Mouse (Mus musculus): ENCODE results near the gene Foxn1. TPM values are rescaled to one million over a fixed set of nuclear protein-coding genes. Genes with fewer than 3 reads are reported as not detected.
A peak's percentile ranks its signal among the peaks of the same experiment; 100 is the strongest.

Foxn1 gene
- polyA plus RNA-seq, 1 experiment from 2014 or later: 0.48 TPM

DNA sequence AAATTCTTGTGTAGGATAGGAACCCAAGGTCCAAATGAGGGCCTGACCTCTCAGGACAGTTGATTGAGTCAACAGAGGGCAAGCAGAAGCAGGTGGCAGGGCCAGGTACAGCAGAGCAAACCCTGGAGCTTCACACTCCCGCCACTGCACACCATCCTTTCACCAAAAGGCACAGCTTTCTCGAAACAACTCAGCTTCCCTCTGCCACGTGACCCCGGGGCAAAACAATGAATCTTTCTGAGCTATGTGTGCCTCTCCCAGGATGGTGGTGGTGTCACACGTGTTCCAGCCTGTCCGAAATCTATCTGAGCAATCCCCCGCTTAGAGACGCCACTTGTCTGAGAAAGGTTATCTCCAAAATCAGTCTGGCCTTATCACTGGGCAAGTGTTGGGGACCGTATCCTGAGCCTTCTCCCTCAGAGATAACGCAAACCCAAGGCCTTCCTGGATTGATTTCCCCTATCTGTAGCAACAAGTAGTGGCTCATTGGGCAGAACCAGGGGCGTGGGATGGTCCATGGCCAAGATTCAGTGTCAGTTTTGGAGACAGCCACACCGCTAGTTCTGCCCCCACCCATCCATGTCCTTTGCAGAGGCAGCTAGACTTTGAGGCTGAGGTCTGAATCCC lies 34.0 kb upstream of the Foxn1 start:
- H3K27ac ChIP-seq: no peak overlapping the region
- H3K4me1 ChIP-seq: no peaks in the 10 kb centered on the region
- H3K4me3 ChIP-seq: no peak overlapping the region
- H3K27me3 ChIP-seq: peaks cover 24% of the 10 kb centered on the region
- no peak for ATAC-seq (ENCODE audit: low FRiP score, low read depth)
- 74% methylated on average over 12 of the region's 12 CpGs for WGBS
- H3K36me3 ChIP-seq: no peaks in the 10 kb centered on the region
- no peaks in the 10 kb centered on the region for H3K9me3 ChIP-seq
- no peak overlapping the region for H3K9ac ChIP-seq
- H3K4me2 ChIP-seq (replicated peaks): no peak overlapping the region

DNA sequence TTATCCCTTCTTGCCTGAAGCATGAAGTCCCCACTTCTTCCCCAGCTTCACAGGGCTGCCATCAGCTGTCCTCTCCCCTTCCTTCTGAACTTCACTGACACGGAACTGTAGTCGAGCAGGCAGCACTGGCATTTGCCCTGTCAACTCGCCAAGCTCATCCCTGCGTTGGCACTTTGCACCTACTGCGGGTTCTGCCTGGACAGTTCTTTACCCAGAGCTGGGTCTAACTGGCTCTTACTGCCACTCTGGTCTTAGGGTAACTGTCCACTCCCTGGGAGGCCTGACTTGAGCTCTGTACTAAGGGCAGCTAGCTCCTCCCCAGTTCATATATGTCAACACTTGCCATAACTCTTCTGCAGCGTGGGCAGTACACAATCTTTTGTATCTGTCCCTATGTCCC lies 30.5 kb upstream of the Foxn1 start:
- 82% methylated on average over 6 of the region's 6 CpGs for WGBS
- H3K27me3 ChIP-seq: peaks cover 20% of the 10 kb centered on the region
- H3K4me2 ChIP-seq (replicated peaks): no peak overlapping the region
- no peaks in the 10 kb centered on the region for H3K9me3 ChIP-seq
- H3K4me3 ChIP-seq: no peak overlapping the region
- H3K4me1 ChIP-seq: no peaks in the 10 kb centered on the region
- H3K27ac ChIP-seq: no peak overlapping the region
- ATAC-seq (ENCODE audit: low FRiP score, low read depth): no peak
- H3K9ac ChIP-seq: no peak overlapping the region
- no peaks in the 10 kb centered on the region for H3K36me3 ChIP-seq

DNA sequence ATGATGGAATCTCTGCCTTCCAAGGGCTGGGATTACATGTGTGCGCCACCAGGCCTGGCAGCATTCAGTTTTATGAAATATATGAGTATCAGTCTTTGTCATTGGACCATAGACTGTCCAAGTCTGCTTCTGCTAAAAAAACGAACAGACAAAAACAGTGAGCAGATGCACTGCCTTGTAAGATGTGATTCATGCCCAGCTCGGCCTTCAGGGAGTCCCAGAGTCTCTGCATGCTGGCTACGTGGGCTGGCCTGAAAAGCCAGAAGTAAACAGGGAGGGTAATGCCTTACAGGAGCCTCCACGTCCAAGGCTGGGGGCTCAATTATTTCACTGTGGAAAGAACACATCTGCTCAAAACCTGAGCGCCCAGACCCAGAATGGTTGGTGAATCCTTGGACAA lies 26.5 kb upstream of the Foxn1 start:
- 69% methylated on average over 6 of the region's 6 CpGs for WGBS
- H3K4me1 ChIP-seq: no peaks in the 10 kb centered on the region
- no peak for ATAC-seq (ENCODE audit: low FRiP score, low read depth)

DNA sequence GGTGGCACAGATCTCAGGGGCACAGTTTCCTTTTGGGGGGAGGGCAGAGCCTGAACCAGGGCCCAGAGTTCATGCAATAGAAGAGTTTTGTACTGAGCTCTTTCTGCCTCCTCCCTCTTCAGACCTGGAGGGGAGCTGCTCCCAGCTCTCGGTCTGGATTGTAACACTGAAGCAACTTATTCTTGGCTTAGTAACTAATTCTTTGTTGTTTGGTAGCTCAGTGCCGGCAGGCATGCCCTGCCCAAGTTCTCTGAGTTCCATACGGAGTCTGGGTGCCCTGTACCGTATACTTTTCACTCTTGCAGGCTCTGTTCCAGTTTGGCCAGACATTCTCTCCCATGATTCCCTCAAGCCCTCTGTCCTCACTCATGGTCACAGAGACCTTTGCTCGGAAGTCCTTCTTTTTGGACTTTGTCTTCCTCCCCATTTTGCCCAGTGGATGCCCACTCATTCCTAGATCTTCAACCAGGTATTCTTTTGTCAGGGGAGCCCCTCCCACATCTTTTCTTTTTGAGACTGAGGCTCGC lies 26.0 kb upstream of the Foxn1 start:
- WGBS: 74% methylated on average over 6 of the region's 6 CpGs
- Histone ChIP-seq H3K9ac (no peak overlapping the region), H3K4me3 (no peak overlapping the region), H3K36me3 (no peaks in the 10 kb centered on the region), H3K4me1 (no peaks in the 10 kb centered on the region), H3K4me2 (replicated peaks) (no peak overlapping the region), H3K27me3 (peaks cover 7% of the 10 kb centered on the region; the same call in 1 of the 2 replicates), H3K9me3 (no peaks in the 10 kb centered on the region), H3K27ac (no peak overlapping the region)
- no peak for ATAC-seq (ENCODE audit: low FRiP score, low read depth)

More for the DNA sequence above, 26.5 kb upstream of the Foxn1 start:
- H3K36me3 ChIP-seq: no peaks in the 10 kb centered on the region
- no peak overlapping the region for H3K4me3 ChIP-seq
- H3K27ac ChIP-seq: no peak overlapping the region
- H3K4me2 ChIP-seq (replicated peaks): no peak overlapping the region
- H3K9me3 ChIP-seq: no peaks in the 10 kb centered on the region
- peaks cover 7% of the 10 kb centered on the region; the same call in 1 of the 2 replicates for H3K27me3 ChIP-seq
- no peak overlapping the region; the same call in 1 of the 2 replicates for H3K9ac ChIP-seq

DNA sequence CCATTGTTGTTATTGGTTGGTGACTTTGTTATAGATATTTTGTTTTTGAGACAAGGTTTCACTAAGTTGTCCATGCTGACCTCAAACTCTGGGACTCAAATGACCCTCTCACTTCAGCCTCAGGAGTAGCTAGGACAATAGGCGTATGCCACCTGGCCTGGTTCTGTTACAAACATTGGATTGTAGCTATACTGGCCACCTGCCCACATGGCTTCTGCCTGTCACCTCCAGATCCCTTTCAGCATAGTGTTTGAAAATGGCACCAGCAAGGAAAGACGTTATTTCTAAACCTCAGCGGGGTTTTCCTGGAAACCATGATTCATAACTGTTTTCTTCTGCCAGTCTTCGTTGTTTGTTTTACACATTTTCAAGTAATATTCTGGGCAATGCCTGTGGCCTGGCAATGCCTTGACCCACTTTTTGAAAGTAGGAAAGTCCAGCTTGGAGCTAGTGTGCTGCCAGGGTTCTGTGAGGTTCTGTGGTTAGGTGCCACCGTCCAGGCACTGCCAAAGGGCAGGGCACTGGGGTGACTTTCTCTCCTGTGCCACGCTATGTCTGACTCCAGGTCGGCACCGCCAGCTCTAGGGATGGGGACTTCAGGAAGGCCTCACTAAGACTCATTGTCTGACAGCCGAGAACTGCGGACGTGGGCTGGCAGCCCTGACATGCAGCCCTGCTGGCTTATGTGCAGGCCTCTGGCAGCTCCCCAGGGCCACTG lies 25.4 kb upstream of the Foxn1 start:
- 80% methylated on average over 11 of the region's 11 CpGs for WGBS
- no peaks in the 10 kb centered on the region for H3K9me3 ChIP-seq
- H3K27me3 ChIP-seq: peaks cover 7% of the 10 kb centered on the region; the same call in 1 of the 2 replicates
- H3K9ac ChIP-seq: no peak overlapping the region
- no peak overlapping the region for H3K4me2 ChIP-seq (replicated peaks)
- no peaks in the 10 kb centered on the region for H3K4me1 ChIP-seq
- H3K4me3 ChIP-seq: no peak overlapping the region
- H3K27ac ChIP-seq: no peak overlapping the region
- H3K36me3 ChIP-seq: no peaks in the 10 kb centered on the region
- ATAC-seq (ENCODE audit: low FRiP score, low read depth): no peak

DNA sequence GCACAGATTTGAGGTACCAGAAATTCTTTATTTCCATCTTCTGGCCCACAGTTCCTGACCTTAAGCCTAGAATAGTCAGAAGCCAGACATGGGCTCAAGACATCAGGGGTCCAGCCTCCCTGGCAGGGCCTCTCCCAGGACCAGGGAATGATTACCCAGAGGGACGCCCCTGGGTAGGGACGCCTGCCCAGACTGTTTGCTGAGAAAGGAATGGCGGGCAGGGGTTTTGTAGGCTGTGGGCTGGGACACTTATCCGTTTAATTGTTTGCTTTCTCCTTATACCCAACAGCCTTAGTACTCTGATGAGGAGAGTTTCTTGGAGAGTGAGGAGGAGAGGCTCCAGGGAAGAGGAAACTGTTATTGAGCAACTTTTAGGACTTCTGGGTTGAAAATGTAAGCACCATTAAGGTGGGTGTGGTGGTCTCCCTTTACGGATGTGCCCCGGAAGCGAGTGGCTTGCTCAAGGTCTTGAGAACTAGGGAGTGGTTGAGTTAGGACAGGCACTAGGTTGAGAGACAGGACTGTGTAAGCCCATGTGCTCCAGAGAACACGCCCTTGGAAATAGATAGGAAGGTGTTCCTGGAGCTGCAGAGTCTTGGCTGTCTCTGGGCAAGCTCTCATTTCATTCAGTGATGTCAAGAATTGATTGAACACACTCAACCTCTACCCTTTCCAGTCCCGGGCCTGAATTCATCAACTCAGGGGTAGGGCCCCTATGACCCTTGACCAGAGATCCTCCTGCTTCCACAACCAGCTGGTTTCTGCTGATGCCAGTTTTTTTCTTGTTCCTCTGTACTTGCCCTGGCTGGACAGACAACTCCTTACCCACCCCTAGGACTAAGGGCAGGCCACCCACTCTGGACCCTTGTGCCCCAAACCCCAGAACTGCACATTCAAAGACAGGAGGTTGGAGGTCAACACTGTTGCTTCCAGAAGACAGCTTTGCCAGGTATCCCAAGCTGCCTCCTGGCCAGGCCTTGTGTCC lies 22.2 kb upstream of the Foxn1 start:
- Histone ChIP-seq H3K4me2 (replicated peaks) (no peak overlapping the region), H3K4me1 (no peaks in the 10 kb centered on the region), H3K27me3 (0 out of 2 replicates have a peak, but pooled peaks cover under 1% of the 10 kb centered on the region), H3K4me3 (no peak overlapping the region), H3K27ac (no peak overlapping the region), H3K9ac (no peak overlapping the region), H3K9me3 (no peaks in the 10 kb centered on the region), H3K36me3 (no peaks in the 10 kb centered on the region)
- no peak for ATAC-seq (ENCODE audit: low FRiP score, low read depth)
- WGBS: 72% methylated on average over 9 of the region's 9 CpGs

DNA sequence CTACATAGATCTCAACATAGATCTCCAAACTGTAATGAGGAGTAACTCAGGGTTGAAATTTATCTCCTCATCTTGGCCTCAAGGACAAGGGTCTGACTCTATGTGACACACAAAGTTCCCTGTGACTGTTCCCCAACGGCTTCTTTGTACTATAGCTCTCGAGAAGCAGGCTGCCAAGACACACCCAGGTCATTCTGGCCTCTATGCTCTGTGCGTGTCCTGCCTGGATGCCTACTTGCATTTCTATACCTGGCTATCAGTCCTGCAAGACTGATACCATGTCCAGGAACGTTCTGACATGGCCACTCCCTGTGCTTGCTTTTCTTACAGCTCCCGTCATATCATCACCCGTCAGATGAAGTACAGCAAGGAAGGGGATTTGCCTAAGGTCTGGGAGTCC lies 15.7 kb upstream of the Foxn1 start:
- 74% methylated on average over 6 of the region's 6 CpGs for WGBS
- no peaks in the 10 kb centered on the region for H3K9me3 ChIP-seq
- H3K9ac ChIP-seq: no peak overlapping the region
- no peaks in the 10 kb centered on the region for H3K27me3 ChIP-seq
- no peak for ATAC-seq (ENCODE audit: low FRiP score, low read depth)
- H3K4me2 ChIP-seq (replicated peaks): no peak overlapping the region
- H3K27ac ChIP-seq: no peak overlapping the region
- peaks cover 8% of the 10 kb centered on the region for H3K4me1 ChIP-seq
- H3K4me3 ChIP-seq: no peak overlapping the region
- H3K36me3 ChIP-seq: no peaks in the 10 kb centered on the region

DNA sequence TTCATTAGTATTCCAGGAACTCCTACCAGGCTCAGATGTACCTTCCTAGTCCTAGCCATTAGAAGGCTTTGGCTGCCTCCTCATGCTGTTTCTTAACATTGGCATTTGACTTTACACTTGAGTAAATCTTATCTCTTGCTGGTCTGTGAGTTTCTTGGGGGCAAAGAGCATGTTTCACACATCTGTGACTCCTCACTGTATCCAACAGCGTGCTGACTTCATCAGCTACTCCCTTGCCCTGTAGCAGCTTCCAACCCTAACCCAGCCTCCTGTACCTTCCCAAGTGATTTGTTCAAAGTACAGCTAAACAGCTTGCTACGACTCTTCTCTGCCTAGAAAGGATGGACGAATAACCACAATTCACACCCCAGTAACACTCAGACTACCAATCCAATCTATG lies 15.1 kb upstream of the Foxn1 start:
- Histone ChIP-seq H3K27ac (no peak overlapping the region), H3K4me3 (no peak overlapping the region), H3K9ac (no peak overlapping the region), H3K9me3 (no peaks in the 10 kb centered on the region), H3K4me2 (replicated peaks) (no peak overlapping the region), H3K4me1 (peaks cover 9% of the 10 kb centered on the region), H3K36me3 (no peaks in the 10 kb centered on the region), H3K27me3 (no peaks in the 10 kb centered on the region)
- WGBS: 82% methylated on average over 3 of the region's 3 CpGs
- ATAC-seq (ENCODE audit: low FRiP score, low read depth): no peak

DNA sequence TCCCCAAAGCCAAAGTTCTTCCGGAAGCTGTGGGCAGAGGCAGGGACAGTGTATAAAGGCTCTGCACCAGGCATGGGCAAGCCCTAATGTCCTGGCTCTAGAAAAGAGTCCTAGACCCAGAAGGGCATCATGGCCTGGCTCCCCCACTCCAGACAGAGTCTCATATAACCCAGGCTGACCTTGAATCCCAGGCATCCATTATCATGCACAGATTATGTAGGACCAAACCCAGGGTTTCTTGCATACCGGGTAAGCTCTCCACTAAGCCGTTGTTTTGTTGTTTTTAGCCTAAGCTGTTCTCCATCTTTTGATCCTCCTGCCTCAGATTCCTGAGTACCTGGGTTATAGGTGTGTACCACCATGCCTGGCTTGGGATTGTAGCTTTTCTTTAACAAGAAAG lies 14.6 kb upstream of the Foxn1 start:
- 67% methylated on average over 3 of the region's 3 CpGs for WGBS
- Histone ChIP-seq H3K9ac (no peak overlapping the region), H3K4me2 (replicated peaks) (no peak overlapping the region), H3K27ac (no peak overlapping the region), H3K4me1 (peaks cover 9% of the 10 kb centered on the region), H3K36me3 (no peaks in the 10 kb centered on the region), H3K27me3 (no peaks in the 10 kb centered on the region), H3K4me3 (no peak overlapping the region), H3K9me3 (no peaks in the 10 kb centered on the region)
- no peak for ATAC-seq (ENCODE audit: low FRiP score, low read depth)

DNA sequence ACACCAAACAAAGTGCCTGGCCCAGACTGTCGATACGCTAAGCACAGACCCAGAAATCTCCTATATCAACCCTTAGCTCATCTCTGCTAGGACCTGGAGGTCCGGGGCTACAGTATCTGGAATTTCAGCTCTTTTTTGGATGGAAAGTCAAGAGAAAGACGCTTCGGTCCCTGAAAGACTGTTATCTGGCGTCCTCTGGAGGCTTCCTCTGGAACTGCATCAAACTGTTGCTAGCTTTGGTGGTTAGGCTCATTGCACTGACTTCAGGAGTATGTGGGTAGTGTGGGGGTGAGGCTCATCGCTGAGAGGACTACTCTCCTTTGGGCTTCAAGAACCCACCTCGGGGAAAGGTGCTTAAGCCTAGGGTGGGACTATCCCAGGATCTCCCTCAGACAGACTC lies 13.3 kb upstream of the Foxn1 start:
- Histone ChIP-seq H3K4me1 (peaks cover 9% of the 10 kb centered on the region), H3K27ac (no peak overlapping the region), H3K27me3 (no peaks in the 10 kb centered on the region), H3K9me3 (no peaks in the 10 kb centered on the region), H3K4me2 (replicated peaks) (no peak overlapping the region), H3K36me3 (no peaks in the 10 kb centered on the region), H3K4me3 (no peak overlapping the region), H3K9ac (no peak overlapping the region; the same call in 1 of the 2 replicates)
- no peak for ATAC-seq (ENCODE audit: low FRiP score, low read depth)
- 15% methylated on average over 8 of the region's 8 CpGs for WGBS

DNA sequence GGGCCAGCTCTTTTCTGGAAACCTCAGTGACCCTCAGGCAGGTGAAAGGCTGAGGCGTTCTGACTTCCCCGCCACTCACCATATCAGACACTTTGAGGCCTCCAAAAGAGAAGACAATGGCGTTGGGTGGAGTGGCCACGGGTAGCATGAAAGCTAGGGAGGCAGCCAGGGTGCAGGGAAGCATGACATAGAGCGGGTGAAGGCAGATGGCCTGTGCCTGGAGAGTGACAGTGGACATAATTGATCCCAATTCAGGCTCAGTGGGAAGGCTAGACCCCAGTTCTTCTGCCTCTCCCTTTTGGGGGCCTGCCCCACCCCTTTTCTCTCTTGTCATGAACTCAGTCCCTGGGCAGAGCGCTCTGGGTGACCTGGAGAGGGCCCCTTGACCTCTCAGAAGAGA lies 11.9 kb upstream of the Foxn1 start:
- no peaks in the 10 kb centered on the region for H3K9me3 ChIP-seq
- peaks cover 9% of the 10 kb centered on the region for H3K4me1 ChIP-seq
- no peak overlapping the region for H3K4me3 ChIP-seq
- no peaks in the 10 kb centered on the region for H3K36me3 ChIP-seq
- H3K4me2 ChIP-seq (replicated peaks): no peak overlapping the region
- no peak overlapping the region; the same call in 1 of the 2 replicates for H3K9ac ChIP-seq
- H3K27ac ChIP-seq: no peak overlapping the region
- H3K27me3 ChIP-seq: no peaks in the 10 kb centered on the region
- ATAC-seq (ENCODE audit: low FRiP score, low read depth): no peak
- 80% methylated on average over 6 of the region's 6 CpGs for WGBS

DNA sequence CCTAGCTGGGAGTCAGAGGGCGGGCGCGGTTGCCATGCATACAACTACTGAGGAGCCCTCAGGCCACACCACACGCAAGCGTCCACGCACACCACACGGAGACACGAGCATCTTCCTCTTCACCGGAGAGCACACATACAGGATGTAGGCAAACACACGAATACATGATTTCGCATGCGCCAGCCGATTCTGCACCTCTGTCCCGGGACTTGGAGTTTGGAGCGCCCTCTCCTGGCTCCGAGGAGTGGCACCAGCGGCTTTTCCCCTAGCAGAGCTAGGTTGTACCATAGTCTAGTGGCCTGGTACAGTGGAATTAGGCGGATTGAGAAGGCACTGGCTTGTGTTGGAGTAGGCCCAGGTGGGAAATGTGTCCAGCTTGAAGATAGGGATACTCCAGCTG lies 11.0 kb upstream of the Foxn1 start:
- no peaks in the 10 kb centered on the region for H3K9me3 ChIP-seq
- peak overlapping the region; percentile 61 for H3K4me2 ChIP-seq (replicated peaks)
- peak; percentile 60; the same call in 1 of the 2 replicates for ATAC-seq (ENCODE audit: low FRiP score, low read depth)
- H3K36me3 ChIP-seq: no peaks in the 10 kb centered on the region
- WGBS: 10% methylated on average over 18 of the region's 18 CpGs
- peak overlapping the region; percentile 30 for H3K4me3 ChIP-seq
- peaks cover 9% of the 10 kb centered on the region for H3K4me1 ChIP-seq
- no peak overlapping the region for H3K27ac ChIP-seq
- no peaks in the 10 kb centered on the region for H3K27me3 ChIP-seq
- H3K9ac ChIP-seq: peak overlapping the region; percentile 25; the same call in 1 of the 2 replicates

Data from limb, embryonic 13.5 days (tissue).